Mouse (Mus musculus) cerebellum, postnatal 25 days (tissue): ENCODE results near the gene Arpc1a.
A peak's percentile ranks its signal among the peaks of the same experiment; 100 is the strongest.

Experiments
- DNase-seq, 2 experiments: peaks; one replicate each; pipeline ENCODE4 v3.0.0; 2021; ENCODE audit warnings: mixed read lengths in 2 of 2

The Arpc1a gene

GRCm38 (mm10) chr5:145140611-145141010 is 57.0 kb downstream of the Arpc1a start:
- DNase-seq, result peak in 1 of 2 experiments; percentile 21

- no peak for DNase-seq
Observed at GRCm38 (mm10) chr5:145147748-145148147, 64.1 kb downstream of the Arpc1a start.

GRCm38 (mm10) chr5:145149294-145149693 is 65.7 kb downstream of the Arpc1a start:
- DNase-seq, result no peak

- DNase-seq, result no peak
Observed at GRCm38 (mm10) chr5:145152690-145153089, 69.1 kb downstream of the Arpc1a start.
